Comparison of ENCODE assay signal across 8 mouse cellular contexts in genomic region chr19:8712870-8713305, GRCm38 (mm10). TPM values are rescaled to one million over a fixed set of nuclear protein-coding genes. Genes with fewer than 3 reads are reported as not detected.
DNase-seq lines count a peak whose midpoint lies in the region; ATAC-seq lines count a peak whose summit lies in the region.

No protein-coding gene starts in this region.

- H3K4me3 ChIP-seq in embryonic facial prominence, embryonic 11.5 days (ENCODE audit: low read depth, low read length) = peak overlapping the region; percentile 80
- H3K4me3 ChIP-seq in limb, embryonic 15.5 days = peak overlapping the region; percentile 89
- H3K4me3 ChIP-seq in midbrain, embryonic 16.5 days (ENCODE audit: low read depth, low read length) = peak overlapping the region; percentile 56

- H3K27ac ChIP-seq in embryonic facial prominence, embryonic 11.5 days (replicated peaks; ENCODE audit: low read depth, low read length) = peak overlapping the region; percentile 83
- peak overlapping the region; percentile 92 for H3K27ac ChIP-seq in limb, embryonic 15.5 days
- peak overlapping the region; percentile 90 for H3K27ac ChIP-seq in midbrain, embryonic 16.5 days (ENCODE audit: low read length)

- H3K27me3 ChIP-seq in embryonic facial prominence, embryonic 11.5 days (ENCODE audit: control insufficient read depth, insufficient read depth, low read length) = no peaks in the 10 kb centered on the region
- H3K27me3 ChIP-seq in limb, embryonic 15.5 days = no peaks in the 10 kb centered on the region
- H3K27me3 ChIP-seq in midbrain, embryonic 16.5 days (ENCODE audit: control insufficient read depth, insufficient read depth, low read depth, low read length) = no peaks in the 10 kb centered on the region

- peaks cover 8% of the 10 kb centered on the region for H3K36me3 ChIP-seq in embryonic facial prominence, embryonic 11.5 days (replicated peaks; ENCODE audit: control insufficient read depth, insufficient read depth, low read depth, low read length)
- H3K36me3 ChIP-seq in limb, embryonic 15.5 days = peaks cover 33% of the 10 kb centered on the region
- peaks cover 26% of the 10 kb centered on the region for H3K36me3 ChIP-seq in midbrain, embryonic 16.5 days (ENCODE audit: control insufficient read depth, insufficient read depth, low read length)

- DNase-seq in 3T3-L1 (ENCODE audit: low read depth, low spot score) = peak; percentile 99
- peak; percentile 81 for DNase-seq in adrenal gland, adult 8-10 months
- peak; percentile 89 for DNase-seq in embryonic facial prominence, embryonic 11.5 days (ENCODE audit: low spot score)
- DNase-seq in heart, adult 11 months = peak; percentile 98
- DNase-seq in kidney, adult 11 months = peak; percentile 89
- DNase-seq in spleen, postnatal 10 days (ENCODE audit: low spot score in 2 of 2) = peak; percentile 64 to 79

- WGBS in embryonic facial prominence, embryonic 11.5 days = under 1% methylated on average over 13 of the region's 13 CpGs
- WGBS in limb, embryonic 15.5 days = under 1% methylated on average over 13 of the region's 13 CpGs
- 0% methylated on average over 13 of the region's 13 CpGs for WGBS in midbrain, embryonic 16.5 days

- no peaks in the 10 kb centered on the region for H3K9me3 ChIP-seq in embryonic facial prominence, embryonic 11.5 days (replicated peaks; ENCODE audit: control insufficient read depth, low read length)
- no peaks in the 10 kb centered on the region for H3K9me3 ChIP-seq in limb, embryonic 15.5 days
- H3K9me3 ChIP-seq in midbrain, embryonic 16.5 days (replicated peaks; ENCODE audit: control insufficient read depth, low read length, poor library complexity, severe bottlenecking) = no peaks in the 10 kb centered on the region

- ATAC-seq in embryonic facial prominence, embryonic 11.5 days (replicated peaks; ENCODE audit: insufficient number of reproducible peaks, low FRiP score, low TSS enrichment, low read depth) = peak; percentile 65
- peak; percentile 31; the same call in 1 of the 2 replicates for ATAC-seq in limb, embryonic 15.5 days (ENCODE audit: insufficient number of reproducible peaks, low FRiP score, low TSS enrichment, low read depth)
- ATAC-seq in midbrain, embryonic 16.5 days = peak; percentile 52

- H3K4me1 ChIP-seq in embryonic facial prominence, embryonic 11.5 days (ENCODE audit: control insufficient read depth, insufficient read depth, low read length) = 0 out of 2 replicates have a peak, but pooled peaks cover 3% of the 10 kb centered on the region
- peaks cover 30% of the 10 kb centered on the region for H3K4me1 ChIP-seq in limb, embryonic 15.5 days
- peaks cover 32% of the 10 kb centered on the region for H3K4me1 ChIP-seq in midbrain, embryonic 16.5 days (ENCODE audit: control insufficient read depth, insufficient read depth, low read length)

- H3K4me2 ChIP-seq in embryonic facial prominence, embryonic 11.5 days (ENCODE audit: low read depth, low read length) = peak overlapping the region; percentile 65
- peak overlapping the region; percentile 50 for H3K4me2 ChIP-seq in limb, embryonic 15.5 days
- H3K4me2 ChIP-seq in midbrain, embryonic 16.5 days (ENCODE audit: low read length) = peak overlapping the region; percentile 75

- H3K9ac ChIP-seq in embryonic facial prominence, embryonic 11.5 days (replicated peaks; ENCODE audit: low read length) = peak overlapping the region; percentile 90
- H3K9ac ChIP-seq in limb, embryonic 15.5 days = peak overlapping the region; percentile 71
- peak overlapping the region; percentile 73 for H3K9ac ChIP-seq in midbrain, embryonic 16.5 days (ENCODE audit: low read depth, low read length)

RNA-seq across cellular contexts. Expression of gene Slc3a2, which starts 10.3 kb away (rescaled TPM):
- 100 to 1,000 TPM; 210 to 266 (median 246) TPM for total RNA-seq in adrenal gland, adult 8-10 months (2022)
- 120 and 125 TPM in 2 replicates for polyA plus RNA-seq in embryonic facial prominence, embryonic 11.5 days (2014; fragmentation: Nextera tagmentation; extraction: Ambion mirVana)
- 118 and 148 TPM in 2 replicates for polyA plus RNA-seq in limb, embryonic 15.5 days (2015; fragmentation: Nextera tagmentation; extraction: Ambion mirVana)
- polyA plus RNA-seq in midbrain, embryonic 16.5 days (2015; fragmentation: Nextera tagmentation; extraction: Ambion mirVana) = 176 and 182 TPM in 2 replicates

RNA-seq across cellular contexts. Expression of gene Wdr74, which starts 22.7 kb away (rescaled TPM):
- total RNA-seq in adrenal gland, adult 8-10 months (2022) = 10 to 100 TPM; 49.1 to 60.4 (median 53.3) TPM
- polyA plus RNA-seq in embryonic facial prominence, embryonic 11.5 days (2014; fragmentation: Nextera tagmentation; extraction: Ambion mirVana) = 91.0 and 92.3 TPM in 2 replicates
- polyA plus RNA-seq in limb, embryonic 15.5 days (2015; fragmentation: Nextera tagmentation; extraction: Ambion mirVana) = 93.8 and 96.0 TPM in 2 replicates
- polyA plus RNA-seq in midbrain, embryonic 16.5 days (2015; fragmentation: Nextera tagmentation; extraction: Ambion mirVana) = 93.1 and 95.9 TPM in 2 replicates

RNA-seq across cellular contexts. Expression of gene 1700092M07Rik, which starts 27.6 kb away (rescaled TPM):
- total RNA-seq in adrenal gland, adult 8-10 months (2022) = 1 to 10 TPM in 3 of 4 experiments, under 1 TPM in 1; 0.64 to 4.4 (median 1.8) TPM
- polyA plus RNA-seq in embryonic facial prominence, embryonic 11.5 days (2014; fragmentation: Nextera tagmentation; extraction: Ambion mirVana) = 1.1 and 1.8 TPM in 2 replicates
- 1.7 and 2.3 TPM in 2 replicates for polyA plus RNA-seq in limb, embryonic 15.5 days (2015; fragmentation: Nextera tagmentation; extraction: Ambion mirVana)
- 1.2 and 1.8 TPM in 2 replicates for polyA plus RNA-seq in midbrain, embryonic 16.5 days (2015; fragmentation: Nextera tagmentation; extraction: Ambion mirVana)

RNA-seq across cellular contexts. Expression of gene Stx5a, which starts 28.3 kb away (rescaled TPM):
- total RNA-seq in adrenal gland, adult 8-10 months (2022) = 100 to 1,000 TPM in 3 of 4 experiments, 10 to 100 TPM in 1; 90.9 to 138 (median 118) TPM
- 107 and 110 TPM in 2 replicates for polyA plus RNA-seq in embryonic facial prominence, embryonic 11.5 days (2014; fragmentation: Nextera tagmentation; extraction: Ambion mirVana)
- 185 and 189 TPM in 2 replicates for polyA plus RNA-seq in limb, embryonic 15.5 days (2015; fragmentation: Nextera tagmentation; extraction: Ambion mirVana)
- 122 and 123 TPM in 2 replicates for polyA plus RNA-seq in midbrain, embryonic 16.5 days (2015; fragmentation: Nextera tagmentation; extraction: Ambion mirVana)

RNA-seq across cellular contexts. Expression of gene Nxf1, which starts 44.0 kb away (rescaled TPM):
- 100 to 1,000 TPM; 102 to 164 (median 148) TPM for total RNA-seq in adrenal gland, adult 8-10 months (2022)
- 230 and 238 TPM in 2 replicates for polyA plus RNA-seq in embryonic facial prominence, embryonic 11.5 days (2014; fragmentation: Nextera tagmentation; extraction: Ambion mirVana)
- polyA plus RNA-seq in limb, embryonic 15.5 days (2015; fragmentation: Nextera tagmentation; extraction: Ambion mirVana) = 171 and 188 TPM in 2 replicates
- polyA plus RNA-seq in midbrain, embryonic 16.5 days (2015; fragmentation: Nextera tagmentation; extraction: Ambion mirVana) = 146 and 169 TPM in 2 replicates

Comparison
In these comparisons a context has a peak if more than half of its experiments do, and no peak if none do; other contexts are left out.
1. Peak in every context shown above with its lines: DNase-seq, ATAC-seq, H3K4me3 ChIP-seq and H3K27ac ChIP-seq.